Mouse (Mus musculus) ovary, adult 2 months (tissue): ENCODE data around the gene Sval2. TPM values are rescaled to one million over a fixed set of nuclear protein-coding genes. Genes with fewer than 3 reads are reported as not detected.

Experiments
- polyA plus RNA-seq: library from polyadenylated mRNA; depleted of rRNA; stranded (reverse); fragments of >200 nt; gene quantifications from 2 replicates; pipeline ENCODE4 v1.2.3, GENCODE M21; 2012; rRNA removed

The Sval2 gene
- not detected in 2 replicates for polyA plus RNA-seq

GRCm38 (mm10) chr6:41852689-41853088, at the start of gene Sval2:
Gene Sval2, plus strand, starts transcription at chr6:41852989.

DNA sequence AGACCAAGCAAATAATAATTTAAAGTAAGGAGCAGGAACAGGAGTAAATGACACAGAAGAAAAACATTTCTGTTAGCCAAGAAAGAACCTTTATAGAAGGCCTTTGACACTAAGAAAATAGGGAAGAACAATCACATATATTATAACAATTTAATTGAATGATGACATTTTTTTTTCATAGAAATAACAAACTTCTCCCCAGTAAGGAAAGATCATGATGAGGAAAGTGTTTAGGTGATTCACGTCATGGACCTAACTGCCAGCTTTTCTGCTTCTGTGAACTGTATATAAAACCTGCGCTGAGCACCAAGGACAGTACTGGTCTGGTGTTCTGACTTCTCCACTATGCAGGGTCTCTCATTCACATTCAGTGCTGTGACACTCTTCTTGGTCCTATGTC, 5.6 kb upstream of the Sval2 start, which contains the start of gene Pip:
TSS of gene Pip (plus strand) at position 301 of the 400 bp plus-strand sequence.

Other genes with a start within 250 kb of the Sval2 start
- gene Ephb6, start 247.5 kb upstream of the Sval2 start, polyA plus RNA-seq = 40.8 and 41.1 TPM in 2 replicates
- 5.2 and 6.3 TPM in 2 replicates for gene Trpv6, start 216.6 kb upstream of the Sval2 start, polyA plus RNA-seq
- gene Trpv5, start 172.2 kb upstream of the Sval2 start, polyA plus RNA-seq = not detected in 2 replicates
- gene Llcfc1, start 168.6 kb upstream of the Sval2 start, polyA plus RNA-seq = not detected in 2 replicates
- gene Kel, start 148.7 kb upstream of the Sval2 start, polyA plus RNA-seq = not detected in 2 replicates
- not detected in 2 replicates for gene Olfr459, start 77.8 kb upstream of the Sval2 start, polyA plus RNA-seq
- gene Pip, start 5.5 kb upstream of the Sval2 start, polyA plus RNA-seq = not detected in 2 replicates
- not detected in 2 replicates for gene Sval1, start 98.6 kb downstream of the Sval2 start, polyA plus RNA-seq
- gene Sval3, start 115.2 kb downstream of the Sval2 start, polyA plus RNA-seq = not detected in 2 replicates
- gene Sva, start 185.4 kb downstream of the Sval2 start, polyA plus RNA-seq = not detected in 2 replicates